Mouse (Mus musculus) liver, postnatal 0 days (tissue): ENCODE data around the gene Fastkd5. TPM values are rescaled to one million over a fixed set of nuclear protein-coding genes. Genes with fewer than 3 reads are reported as not detected.
"Not testable (repeated sequence)": the region's sequence is repeated elsewhere in the genome, so short reads cannot be mapped to it uniquely, and the experiment has no call there.

ENCODE experiments used
- ATAC-seq: fragments of 200-750 bp; cut with Nextera tagmentation; 2 replicates; pipeline ENCODE4 v1.8.0; 2017; ENCODE audit warnings: mild to moderate bottlenecking, moderate library complexity
- DNase-seq: peaks from one replicate; pipeline ENCODE4 v3.0.0-alpha.2; 2016
- H3K27ac ChIP-seq: fragments of 300-500 bp; sonication (generic); 2 replicates; pipeline ENCODE4 v1.5.1; 2014; ENCODE audit warnings: antibody characterized with exemption, moderate library complexity, mild to moderate bottlenecking, low read depth
- H3K27me3 ChIP-seq: fragments of 300-500 bp; sonication (generic); 2 replicates; pipeline ENCODE4 v1.6.1; 2014; ENCODE audit warnings: low read length, control low read depth, mixed read lengths; ENCODE audit not compliant: insufficient read depth
- H3K36me3 ChIP-seq: fragments of 300-500 bp; sonication (generic); replicated peaks from 2 replicates; pipeline ENCODE4 v1.6.1; 2014; ENCODE audit warnings: mild to moderate bottlenecking, control low read depth, low read length, moderate library complexity, mixed read lengths; ENCODE audit not compliant: insufficient read depth
- H3K4me1 ChIP-seq: fragments of 300-500 bp; sonication (generic); 2 replicates; pipeline ENCODE4 v1.6.1; 2014; ENCODE audit warnings: antibody characterized with exemption, mild to moderate bottlenecking, control low read depth; ENCODE audit not compliant: insufficient read depth
- H3K4me2 ChIP-seq: fragments of 300-500 bp; sonication (generic); 2 replicates; pipeline ENCODE4 v1.6.1; 2014; ENCODE audit warnings: low read depth, mild to moderate bottlenecking, low read length, moderate library complexity, mixed read lengths
- H3K4me3 ChIP-seq: fragments of 300-500 bp; sonication (generic); 2 replicates; pipeline ENCODE4 v1.5.1; 2014; ENCODE audit warnings: low read depth, low read length
- H3K9ac ChIP-seq: fragments of 300-500 bp; sonication (generic); replicated peaks from 2 replicates; pipeline ENCODE4 v1.6.1; 2014; ENCODE audit warnings: mild to moderate bottlenecking, moderate library complexity
- H3K9me3 ChIP-seq: fragments of 300-500 bp; sonication (generic); 2 replicates; pipeline ENCODE4 v1.6.1; 2016; ENCODE audit warnings: mild to moderate bottlenecking, control low read depth, low read length, mixed read lengths
- CTCF ChIP-seq: sonication (generic); IDR thresholded peaks from 2 replicates; pipeline ENCODE4 v1.5.1; 2016; ENCODE audit warnings: antibody characterized with exemption, low read depth
- EP300 ChIP-seq: IDR thresholded peaks from 2 replicates; pipeline ENCODE4 v1.6.1; 2016; ENCODE audit warnings: antibody characterized with exemption, low read depth, mild to moderate bottlenecking
- WGBS: fragments of 180-500 bp; shearing (Covaris S2); extraction: QIAGEN DNeasy Blood & Tissue Kit; methylation state at CpG from one replicate; pipeline ENCODE4 v1.1.7; 2014; ENCODE audit not compliant: insufficient replicate concordance; 5-methylcytosine and 5-hydroxymethylcytosine counted together
- polyA plus RNA-seq: library from polyadenylated mRNA; unstranded; fragments of >200 nt; fragmentation: Nextera tagmentation; extraction: Ambion mirVana; gene quantifications from 2 replicates; pipeline ENCODE4 v1.2.1, GENCODE M21; 2015

The Fastkd5 gene
- polyA plus RNA-seq, 1 experiment from 2014 or later, result 7.2 TPM

DNA sequence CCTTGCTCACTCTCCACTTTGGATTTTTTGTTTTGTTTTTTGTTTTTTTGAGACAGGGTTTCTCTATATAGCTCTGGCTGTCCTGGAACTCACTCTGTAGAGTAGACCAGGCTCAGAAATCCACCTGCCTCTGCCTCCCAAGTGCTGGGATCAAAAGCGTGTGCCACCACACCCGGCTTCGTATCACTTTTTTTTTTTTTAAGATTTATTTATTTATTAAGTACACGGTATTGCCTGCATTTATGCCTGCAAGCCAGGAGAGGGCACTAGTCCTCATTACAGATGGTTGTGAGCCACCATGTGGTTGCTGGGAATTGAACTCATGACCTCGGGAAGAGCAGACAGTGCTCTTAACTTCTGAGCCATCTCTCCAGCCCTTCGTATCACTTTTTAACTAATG, 19.2 kb upstream of the Fastkd5 start:
- ATAC-seq, H3K4me1 ChIP-seq, H3K4me3 ChIP-seq, DNase-seq, H3K4me2 ChIP-seq, H3K9me3 ChIP-seq, H3K27me3 ChIP-seq, H3K27ac ChIP-seq, H3K9ac ChIP-seq: not testable (repeated sequence)
- peaks cover 16% of the 10 kb centered on the region for H3K36me3 ChIP-seq
- TF ChIP-seq CTCF, result peak; percentile 18; the same call in 1 of the 2 replicates
- 76% methylated on average over 6 of the region's 6 CpGs for WGBS

GRCm38 (mm10) chr2:130645198-130645597, 15.4 kb upstream of the Fastkd5 start:
- no peak overlapping the region for H3K4me2 ChIP-seq
- H3K27ac ChIP-seq, result no peak overlapping the region
- TF ChIP-seq EP300, result no peak
- TF ChIP-seq CTCF, result no peak
- 77% methylated on average over 4 of the region's 4 CpGs for WGBS
- H3K27me3 ChIP-seq, result no peaks in the 10 kb centered on the region
- H3K4me3 ChIP-seq, result no peak overlapping the region
- ATAC-seq, result no peak
- H3K36me3 ChIP-seq, result 0 out of 2 replicates have a peak, but pooled peaks cover under 1% of the 10 kb centered on the region
- peaks cover 11% of the 10 kb centered on the region for H3K4me1 ChIP-seq
- H3K9ac ChIP-seq, result no peak overlapping the region
- H3K9me3 ChIP-seq, result no peaks in the 10 kb centered on the region
- DNase-seq, result no peak

DNA sequence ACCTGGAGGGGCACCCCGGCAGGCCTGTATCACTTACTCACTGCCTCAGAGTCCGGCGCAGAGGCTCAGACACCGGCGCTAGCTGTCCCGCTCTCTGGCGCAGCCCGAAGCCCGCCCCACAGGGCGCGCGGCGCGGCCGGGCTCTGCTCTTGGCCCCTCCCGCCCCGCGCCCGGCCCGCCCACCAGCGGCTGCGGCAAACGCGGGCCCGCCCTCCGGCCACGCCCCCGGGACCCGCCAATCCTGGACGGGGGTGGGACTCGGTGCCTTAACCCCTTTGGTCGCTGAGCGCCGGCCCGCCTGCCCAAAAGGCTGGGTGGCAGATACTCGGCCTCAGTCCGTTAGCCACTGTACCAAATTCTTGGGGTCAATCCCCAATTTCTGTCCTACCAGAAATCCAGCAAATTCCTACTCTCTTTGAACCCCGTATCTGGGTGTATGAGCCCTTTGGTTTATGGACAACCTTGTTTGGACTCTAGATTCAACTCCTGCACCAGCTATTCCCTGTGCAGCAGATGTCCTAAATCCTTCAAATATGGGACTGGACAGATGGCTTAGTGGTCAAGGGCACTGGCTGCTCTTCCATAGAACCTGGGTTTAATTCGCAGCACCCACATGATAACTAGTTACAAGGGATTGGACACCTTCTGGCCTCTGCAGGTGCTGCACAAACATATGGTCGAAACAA, 13.0 kb upstream of the Fastkd5 start, which contains the start of gene Lzts3:
Lzts3 (minus strand) TSS at position 120 of the 686 bp plus-strand sequence.
- Histone ChIP-seq H3K4me3 (peak within 1 kb of the TSS; percentile 72), H3K27me3 (peaks cover 3% of the 10 kb centered on the region; the same call in 1 of the 2 replicates), H3K4me2 (peak within 1 kb of the TSS; percentile 100), H3K9me3 (no peaks in the 10 kb centered on the region), H3K9ac (peak within 1 kb of the TSS; percentile 70), H3K4me1 (peaks cover 16% of the 10 kb centered on the region), H3K36me3 (no peaks in the 10 kb centered on the region), H3K27ac (peak within 1 kb of the TSS; percentile 74)
- no peak for TF ChIP-seq CTCF
- no peak for TF ChIP-seq EP300
- WGBS, result 4% methylated on average over 35 of the region's 40 CpGs
- ATAC-seq (peak; percentile 96), DNase-seq (peak; percentile 96)

DNA sequence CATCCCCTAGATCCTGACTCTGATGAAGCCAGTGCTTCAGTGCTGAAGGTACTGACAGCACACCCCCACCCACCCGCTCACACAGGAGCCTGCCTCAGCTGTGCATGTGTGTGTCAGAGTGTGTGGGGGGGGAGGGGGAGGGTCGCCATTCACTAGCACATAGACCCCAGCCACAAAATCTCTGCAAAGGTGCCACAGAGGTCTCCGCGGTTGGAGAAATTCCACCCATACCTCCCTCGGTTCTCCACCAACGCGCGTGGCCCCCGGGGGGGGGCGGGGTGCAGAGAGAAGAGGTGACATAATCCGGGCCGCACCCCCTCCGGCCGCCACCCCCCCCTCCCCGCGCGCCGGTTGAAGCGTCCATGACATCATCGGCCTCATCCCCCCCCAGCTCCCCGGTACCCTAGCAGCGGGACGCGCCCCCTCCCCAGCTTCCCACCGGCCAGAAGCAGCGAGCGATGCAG, 12.4 kb upstream of the Fastkd5 start:
- H3K27me3 ChIP-seq, result peaks cover 5% of the 10 kb centered on the region; the same call in 1 of the 2 replicates
- peak overlapping the region; percentile 72 for H3K4me3 ChIP-seq
- H3K9me3 ChIP-seq, result no peaks in the 10 kb centered on the region
- peak overlapping the region; percentile 74 for H3K27ac ChIP-seq
- peak; percentile 40 for ATAC-seq
- peaks cover 16% of the 10 kb centered on the region for H3K4me1 ChIP-seq
- WGBS, result under 1% methylated on average over 19 of the region's 27 CpGs
- H3K36me3 ChIP-seq, result no peaks in the 10 kb centered on the region
- DNase-seq, result no peak
- H3K4me2 ChIP-seq, result peak overlapping the region; percentile 100
- TF ChIP-seq EP300, result no peak
- no peak for TF ChIP-seq CTCF
- peak overlapping the region; percentile 70 for H3K9ac ChIP-seq

GRCm38 (mm10) chr2:130641351-130642025, 11.7 kb upstream of the Fastkd5 start:
- Histone ChIP-seq H3K9ac (no peak overlapping the region), H3K36me3 (no peaks in the 10 kb centered on the region; the same call in 1 of the 2 replicates), H3K4me3 (no peak overlapping the region), H3K4me1 (peaks cover 16% of the 10 kb centered on the region), H3K4me2 (peak overlapping the region; percentile 100; the same call in 1 of the 2 replicates), H3K27ac (no peak overlapping the region), H3K27me3 (peaks cover 11% of the 10 kb centered on the region), H3K9me3 (no peaks in the 10 kb centered on the region)
- ATAC-seq, result no peak
- WGBS, result 67% methylated on average over 6 of the region's 6 CpGs
- no peak for DNase-seq
- TF ChIP-seq EP300, result no peak
- no peak for TF ChIP-seq CTCF

GRCm38 (mm10) chr2:130639276-130639675, 9.4 kb upstream of the Fastkd5 start:
- H3K4me3 ChIP-seq, result no peak overlapping the region
- H3K36me3 ChIP-seq, result no peaks in the 10 kb centered on the region; the same call in 1 of the 2 replicates
- H3K27ac ChIP-seq, result no peak overlapping the region
- no peak for DNase-seq
- no peaks in the 10 kb centered on the region for H3K9me3 ChIP-seq
- no peak overlapping the region for H3K4me2 ChIP-seq
- H3K9ac ChIP-seq, result no peak overlapping the region
- no peak for ATAC-seq
- H3K27me3 ChIP-seq, result peaks cover 33% of the 10 kb centered on the region
- 91% methylated on average over 6 of the region's 6 CpGs for WGBS
- peaks cover 18% of the 10 kb centered on the region for H3K4me1 ChIP-seq
- TF ChIP-seq CTCF (no peak), EP300 (no peak)
